Mouse (Mus musculus): ENCODE data around the gene Prmt9.
A peak's percentile ranks its signal among the peaks of the same experiment; 100 is the strongest.

Gene Prmt9

GRCm38 (mm10) chr8:77549121-77549706 is at the start of gene Prmt9:
Prmt9 (plus strand) TSS chr8:77549397.
- peak; percentile 85 to 92 for DNase-seq (ENCODE audit: low spot score in 2 of 2)

GRCm38 (mm10) chr8:77500264-77500663 is 48.9 kb upstream of the Prmt9 start:
- DNase-seq (ENCODE audit: low spot score in 2 of 2) = no peak

- DNase-seq (ENCODE audit: low spot score in 2 of 2) = no peak
These were observed 48.1 kb upstream of the Prmt9 start for GRCm38 (mm10) chr8:77501131-77501530.

- DNase-seq (ENCODE audit: low spot score in 2 of 2) = no peak
These were observed 46.6 kb upstream of the Prmt9 start for GRCm38 (mm10) chr8:77502547-77502946.

- DNase-seq (ENCODE audit: low spot score in 2 of 2) = no peak
These were observed 42.7 kb upstream of the Prmt9 start for GRCm38 (mm10) chr8:77506539-77506938.

GRCm38 (mm10) chr8:77507510-77508035 is 41.6 kb upstream of the Prmt9 start:
- DNase-seq (ENCODE audit: low spot score in 2 of 2) = no peak

GRCm38 (mm10) chr8:77509044-77509443 is 40.2 kb upstream of the Prmt9 start:
- no peak for DNase-seq (ENCODE audit: low spot score in 2 of 2)

- DNase-seq (ENCODE audit: low spot score in 2 of 2) = no peak
These were observed 38.8 kb upstream of the Prmt9 start for GRCm38 (mm10) chr8:77510426-77510825.

- DNase-seq (ENCODE audit: low spot score in 2 of 2) = no peak
These were observed 37.3 kb upstream of the Prmt9 start for GRCm38 (mm10) chr8:77511750-77512493.

GRCm38 (mm10) chr8:77515201-77515600 is 34.0 kb upstream of the Prmt9 start:
- DNase-seq (ENCODE audit: low spot score in 2 of 2) = no peak

- no peak for DNase-seq (ENCODE audit: low spot score in 2 of 2)
These were observed 33.4 kb upstream of the Prmt9 start for GRCm38 (mm10) chr8:77515786-77516185.

GRCm38 (mm10) chr8:77516845-77517244 is 32.4 kb upstream of the Prmt9 start:
- DNase-seq (ENCODE audit: low spot score in 2 of 2) = no peak

GRCm38 (mm10) chr8:77517301-77518200 is 31.6 kb upstream of the Prmt9 start, which contains the start of gene Arhgap10:
Arhgap10 (minus strand) TSS chr8:77517953.
- peak; percentile 23 to 35 for DNase-seq (ENCODE audit: low spot score in 2 of 2)

- peak in 1 of 2 experiments; percentile 40 for DNase-seq (ENCODE audit: low spot score in 2 of 2)
These were observed 30.7 kb upstream of the Prmt9 start for GRCm38 (mm10) chr8:77518201-77519115.

- no peak for DNase-seq (ENCODE audit: low spot score in 2 of 2)
These were observed 28.6 kb upstream of the Prmt9 start for GRCm38 (mm10) chr8:77520601-77521000.

GRCm38 (mm10) chr8:77521028-77521785 is 28.0 kb upstream of the Prmt9 start:
- no peak for DNase-seq (ENCODE audit: low spot score in 2 of 2)

- DNase-seq (ENCODE audit: low spot score in 2 of 2) = no peak
These were observed 26.2 kb upstream of the Prmt9 start for GRCm38 (mm10) chr8:77522984-77523383.

GRCm38 (mm10) chr8:77524018-77524615 is 25.1 kb upstream of the Prmt9 start:
- no peak for DNase-seq (ENCODE audit: low spot score in 2 of 2)

GRCm38 (mm10) chr8:77524906-77525305 is 24.3 kb upstream of the Prmt9 start:
- no peak for DNase-seq (ENCODE audit: low spot score in 2 of 2)

GRCm38 (mm10) chr8:77526130-77526529 is 23.1 kb upstream of the Prmt9 start:
- no peak for DNase-seq (ENCODE audit: low spot score in 2 of 2)
